Mouse (Mus musculus) cerebellum, adult 2 months (tissue): Measurements from ENCODE around the gene Dlk2.

Experiments
- CTCF ChIP-seq: fragments of 200-500 bp; IDR thresholded peaks from 2 replicates; pipeline ENCODE4 v1.5.1; 2011; ENCODE audit warnings: low read depth, mild to moderate bottlenecking, control low read depth, low read length, moderate library complexity, borderline replicate concordance; ENCODE audit not compliant: insufficient read depth
- POLR2A ChIP-seq: fragments of 200-500 bp; IDR thresholded peaks from 2 replicates; pipeline ENCODE4 v1.6.1; 2011; ENCODE audit warnings: low read length, control low read depth, borderline replicate concordance; ENCODE audit not compliant: insufficient read depth

- TF ChIP-seq CTCF (no peak), POLR2A (no peak)
Observed at GRCm38 (mm10) chr17:46351026-46351700, 53.9 kb downstream of the Dlk2 start.
